Mouse (Mus musculus): ENCODE results near the gene Tnfrsf19. TPM values are rescaled to one million over a fixed set of nuclear protein-coding genes. Genes with fewer than 3 reads are reported as not detected.
A peak's percentile ranks its signal among the peaks of the same experiment; 100 is the strongest.

The Tnfrsf19 gene
- polyA plus RNA-seq, 1 experiment from 2014 or later = 23.9 TPM

- Histone ChIP-seq H3K4me3 (ENCODE audit: low read depth, low read length) (peak overlapping the region; percentile 19; the same call in 1 of the 2 replicates), H3K4me2 (ENCODE audit: low read depth, low read length) (peak overlapping the region; percentile 55), H3K27me3 (ENCODE audit: control insufficient read depth, insufficient read depth, low read length) (peaks cover 3% of the 10 kb centered on the region; the same call in 1 of the 2 replicates), H3K9me3 (ENCODE audit: control insufficient read depth, low read length) (no peaks in the 10 kb centered on the region), H3K4me1 (ENCODE audit: control insufficient read depth, insufficient read depth, low read length) (peaks cover 4% of the 10 kb centered on the region; the same call in 1 of the 2 replicates), H3K27ac (ENCODE audit: low read depth, low read length) (no peak overlapping the region), H3K9ac (replicated peaks; ENCODE audit: low read depth, low read length) (no peak overlapping the region), H3K36me3 (ENCODE audit: control insufficient read depth, insufficient read depth, low read length) (no peaks in the 10 kb centered on the region)
- 1% methylated on average over 16 of the region's 16 CpGs for WGBS
- no peak for ATAC-seq (ENCODE audit: low read depth)
Observed at GRCm38 (mm10) chr14:61056445-61056844, 10.2 kb upstream of the Tnfrsf19 start.

GRCm38 (mm10) chr14:61055864-61056263, 9.6 kb upstream of the Tnfrsf19 start:
- no peaks in the 10 kb centered on the region for H3K36me3 ChIP-seq (ENCODE audit: control insufficient read depth, insufficient read depth, low read length)
- H3K9ac ChIP-seq (replicated peaks; ENCODE audit: low read depth, low read length) = no peak overlapping the region
- peaks cover 3% of the 10 kb centered on the region; the same call in 1 of the 2 replicates for H3K27me3 ChIP-seq (ENCODE audit: control insufficient read depth, insufficient read depth, low read length)
- peaks cover 4% of the 10 kb centered on the region; the same call in 1 of the 2 replicates for H3K4me1 ChIP-seq (ENCODE audit: control insufficient read depth, insufficient read depth, low read length)
- H3K27ac ChIP-seq (ENCODE audit: low read depth, low read length) = no peak overlapping the region
- H3K4me3 ChIP-seq (ENCODE audit: low read depth, low read length) = no peak overlapping the region
- 43% methylated on average over 1 of the region's 1 CpGs for WGBS
- peak overlapping the region; percentile 55 for H3K4me2 ChIP-seq (ENCODE audit: low read depth, low read length)
- ATAC-seq (ENCODE audit: low read depth) = no peak
- H3K9me3 ChIP-seq (ENCODE audit: control insufficient read depth, low read length) = no peaks in the 10 kb centered on the region

GRCm38 (mm10) chr14:61052163-61052562, 5.9 kb upstream of the Tnfrsf19 start:
- Histone ChIP-seq H3K4me1 (ENCODE audit: control insufficient read depth, insufficient read depth, low read length) (peaks cover 4% of the 10 kb centered on the region; the same call in 1 of the 2 replicates), H3K9me3 (ENCODE audit: control insufficient read depth, low read length) (no peaks in the 10 kb centered on the region), H3K36me3 (ENCODE audit: control insufficient read depth, insufficient read depth, low read length) (no peaks in the 10 kb centered on the region), H3K4me2 (ENCODE audit: low read depth, low read length) (no peak overlapping the region), H3K27me3 (ENCODE audit: control insufficient read depth, insufficient read depth, low read length) (0 out of 2 replicates have a peak, but pooled peaks cover 3% of the 10 kb centered on the region), H3K27ac (ENCODE audit: low read depth, low read length) (no peak overlapping the region), H3K9ac (replicated peaks; ENCODE audit: low read depth, low read length) (no peak overlapping the region), H3K4me3 (ENCODE audit: low read depth, low read length) (no peak overlapping the region)
- WGBS = 98% methylated on average over 3 of the region's 3 CpGs
- ATAC-seq (ENCODE audit: low read depth) = no peak

GRCm38 (mm10) chr14:61045446-61046090, 722 bp downstream of the Tnfrsf19 start:
- Histone ChIP-seq H3K4me3 (ENCODE audit: low read depth, low read length) (peak overlapping the region; percentile 43), H3K9ac (replicated peaks; ENCODE audit: low read depth, low read length) (peak overlapping the region; percentile 57), H3K4me2 (ENCODE audit: low read depth, low read length) (peak overlapping the region; percentile 65), H3K27ac (ENCODE audit: low read depth, low read length) (peak overlapping the region; percentile 61), H3K27me3 (ENCODE audit: control insufficient read depth, insufficient read depth, low read length) (no peaks in the 10 kb centered on the region), H3K4me1 (ENCODE audit: control insufficient read depth, insufficient read depth, low read length) (peaks cover 5% of the 10 kb centered on the region; the same call in 1 of the 2 replicates), H3K9me3 (ENCODE audit: control insufficient read depth, low read length) (no peaks in the 10 kb centered on the region), H3K36me3 (ENCODE audit: control insufficient read depth, insufficient read depth, low read length) (no peaks in the 10 kb centered on the region)
- under 1% methylated on average over 19 of the region's 19 CpGs for WGBS
- ATAC-seq (ENCODE audit: low read depth) = peak; percentile 8; the same call in 1 of the 2 replicates

- H3K4me3 ChIP-seq (ENCODE audit: low read depth, low read length) = no peak overlapping the region; the same call in 1 of the 2 replicates
- H3K36me3 ChIP-seq (ENCODE audit: control insufficient read depth, insufficient read depth, low read length) = no peaks in the 10 kb centered on the region
- peak overlapping the region; percentile 65; the same call in 1 of the 2 replicates for H3K4me2 ChIP-seq (ENCODE audit: low read depth, low read length)
- no peak overlapping the region for H3K9ac ChIP-seq (replicated peaks; ENCODE audit: low read depth, low read length)
- no peaks in the 10 kb centered on the region for H3K27me3 ChIP-seq (ENCODE audit: control insufficient read depth, insufficient read depth, low read length)
- no peak overlapping the region; the same call in 1 of the 2 replicates for H3K27ac ChIP-seq (ENCODE audit: low read depth, low read length)
- ATAC-seq (ENCODE audit: low read depth) = no peak
- peaks cover 5% of the 10 kb centered on the region; the same call in 1 of the 2 replicates for H3K4me1 ChIP-seq (ENCODE audit: control insufficient read depth, insufficient read depth, low read length)
- no peaks in the 10 kb centered on the region for H3K9me3 ChIP-seq (ENCODE audit: control insufficient read depth, low read length)
- WGBS = 18% methylated on average over 2 of the region's 2 CpGs
Observed at GRCm38 (mm10) chr14:61044316-61044715, 2.0 kb downstream of the Tnfrsf19 start.

- WGBS = 3% methylated on average over 8 of the region's 8 CpGs
- Histone ChIP-seq H3K4me2 (ENCODE audit: low read depth, low read length) (peak overlapping the region; percentile 30), H3K9ac (replicated peaks; ENCODE audit: low read depth, low read length) (no peak overlapping the region)
Observed at GRCm38 (mm10) chr14:61043511-61044310, 2.6 kb downstream of the Tnfrsf19 start.

GRCm38 (mm10) chr14:61042291-61042690, 4.0 kb downstream of the Tnfrsf19 start:
- 30% methylated on average over 3 of the region's 3 CpGs for WGBS

More at GRCm38 (mm10) chr14:61043511-61044310, 2.6 kb downstream of the Tnfrsf19 start:
- H3K4me3 ChIP-seq (ENCODE audit: low read depth, low read length) = 0 out of 2 replicates have a peak overlapping the region, but pooled peaks have one; percentile 8
- ATAC-seq (ENCODE audit: low read depth) = no peak
- no peaks in the 10 kb centered on the region for H3K27me3 ChIP-seq (ENCODE audit: control insufficient read depth, insufficient read depth, low read length)
- H3K4me1 ChIP-seq (ENCODE audit: control insufficient read depth, insufficient read depth, low read length) = peaks cover 5% of the 10 kb centered on the region; the same call in 1 of the 2 replicates
- peak overlapping the region; percentile 35; the same call in 1 of the 2 replicates for H3K27ac ChIP-seq (ENCODE audit: low read depth, low read length)
- H3K9me3 ChIP-seq (ENCODE audit: control insufficient read depth, low read length) = no peaks in the 10 kb centered on the region
- H3K36me3 ChIP-seq (ENCODE audit: control insufficient read depth, insufficient read depth, low read length) = no peaks in the 10 kb centered on the region

GRCm38 (mm10) chr14:61040236-61040635, 6.1 kb downstream of the Tnfrsf19 start:
- no peak for ATAC-seq (ENCODE audit: low read depth)
- no peak overlapping the region for H3K4me2 ChIP-seq (ENCODE audit: low read depth, low read length)
- H3K4me3 ChIP-seq (ENCODE audit: low read depth, low read length) = no peak overlapping the region
- no peaks in the 10 kb centered on the region; the same call in 1 of the 2 replicates for H3K4me1 ChIP-seq (ENCODE audit: control insufficient read depth, insufficient read depth, low read length)
- no peaks in the 10 kb centered on the region for H3K36me3 ChIP-seq (ENCODE audit: control insufficient read depth, insufficient read depth, low read length)
- no peak overlapping the region for H3K27ac ChIP-seq (ENCODE audit: low read depth, low read length)
- no peaks in the 10 kb centered on the region for H3K27me3 ChIP-seq (ENCODE audit: control insufficient read depth, insufficient read depth, low read length)
- no peaks in the 10 kb centered on the region for H3K9me3 ChIP-seq (ENCODE audit: control insufficient read depth, low read length)
- WGBS = 52% methylated on average over 13 of the region's 13 CpGs
- no peak overlapping the region for H3K9ac ChIP-seq (replicated peaks; ENCODE audit: low read depth, low read length)

More at GRCm38 (mm10) chr14:61042291-61042690, 4.0 kb downstream of the Tnfrsf19 start:
- Histone ChIP-seq H3K9me3 (ENCODE audit: control insufficient read depth, low read length) (no peaks in the 10 kb centered on the region), H3K4me3 (ENCODE audit: low read depth, low read length) (no peak overlapping the region), H3K9ac (replicated peaks; ENCODE audit: low read depth, low read length) (no peak overlapping the region), H3K27ac (ENCODE audit: low read depth, low read length) (no peak overlapping the region), H3K36me3 (ENCODE audit: control insufficient read depth, insufficient read depth, low read length) (no peaks in the 10 kb centered on the region), H3K4me1 (ENCODE audit: control insufficient read depth, insufficient read depth, low read length) (peaks cover 5% of the 10 kb centered on the region; the same call in 1 of the 2 replicates), H3K27me3 (ENCODE audit: control insufficient read depth, insufficient read depth, low read length) (no peaks in the 10 kb centered on the region), H3K4me2 (ENCODE audit: low read depth, low read length) (no peak overlapping the region)
- ATAC-seq (ENCODE audit: low read depth) = no peak
